Mouse (Mus musculus) lung, adult 2 months (tissue): ENCODE data around the gene Rora. TPM values are rescaled to one million over a fixed set of nuclear protein-coding genes. Genes with fewer than 3 reads are reported as not detected.

Experiments
- DNase-seq: peaks from one replicate; pipeline ENCODE4 v3.0.0; 2022
- H3K4me1 ChIP-seq: fragments of 200-500 bp; 2 replicates; pipeline ENCODE4 v1.6.1; 2011; ENCODE audit warnings: low read length; ENCODE audit not compliant: control insufficient read depth, insufficient read depth
- H3K4me3 ChIP-seq: fragments of 200-500 bp; replicated peaks from 2 replicates; pipeline ENCODE3; 2011; ENCODE audit warnings: low read depth, mild to moderate bottlenecking, control low read depth, low read length; ENCODE audit errors: extremely low read depth
- CTCF ChIP-seq: fragments of 200-500 bp; IDR thresholded peaks from 2 replicates; pipeline ENCODE4 v1.5.1; 2011; ENCODE audit warnings: mild to moderate bottlenecking, low read length, control low read depth; ENCODE audit not compliant: insufficient read depth
- POLR2A ChIP-seq: fragments of 200-500 bp; IDR thresholded peaks from 2 replicates; pipeline ENCODE4 v1.6.1; 2011; ENCODE audit warnings: low read depth, mild to moderate bottlenecking, control low read depth, low read length, borderline replicate concordance; ENCODE audit errors: extremely low read depth
- WGBS: fragments of 180-500 bp; shearing (Covaris S2); methylation state at CpG from one replicate; pipeline ENCODE4 v1.1.7; 2018; 5-methylcytosine and 5-hydroxymethylcytosine counted together
- polyA plus RNA-seq: library from polyadenylated mRNA; depleted of rRNA; stranded (reverse); fragments of >200 nt; gene quantifications from 2 replicates; pipeline ENCODE4 v1.2.3, GENCODE M21; 2012

Rora gene
- polyA plus RNA-seq, 1 experiment: 17.8 TPM

DNA sequence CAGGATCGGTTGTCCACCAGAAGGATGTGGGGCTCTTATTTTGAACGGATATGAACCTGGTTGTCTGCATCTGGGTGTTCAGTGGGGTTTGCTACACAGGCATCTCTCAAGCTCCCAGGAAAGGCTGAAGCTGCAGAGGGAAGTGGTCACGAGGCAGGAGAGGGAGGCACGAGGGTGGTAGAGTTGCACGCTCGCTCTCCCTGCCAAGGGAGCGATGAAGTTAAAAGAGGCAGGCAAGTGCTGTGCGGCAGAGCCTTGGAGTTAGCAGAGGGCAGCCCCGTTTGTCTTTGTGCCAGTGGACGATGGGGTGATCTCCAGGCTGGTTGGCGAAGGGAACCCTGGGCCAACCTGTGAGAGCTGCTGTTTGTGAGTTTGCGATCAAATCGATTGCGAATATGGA lies 496.6 kb downstream of the Rora start:
- DNase-seq: no peak
- no peak for TF ChIP-seq CTCF
- TF ChIP-seq POLR2A: no peak
- Histone ChIP-seq H3K4me1 (0 out of 2 replicates have a peak, but pooled peaks cover 3% of the 10 kb centered on the region), H3K4me3 (no peak overlapping the region)
- 59% methylated on average over 14 of the region's 14 CpGs for WGBS

DNA sequence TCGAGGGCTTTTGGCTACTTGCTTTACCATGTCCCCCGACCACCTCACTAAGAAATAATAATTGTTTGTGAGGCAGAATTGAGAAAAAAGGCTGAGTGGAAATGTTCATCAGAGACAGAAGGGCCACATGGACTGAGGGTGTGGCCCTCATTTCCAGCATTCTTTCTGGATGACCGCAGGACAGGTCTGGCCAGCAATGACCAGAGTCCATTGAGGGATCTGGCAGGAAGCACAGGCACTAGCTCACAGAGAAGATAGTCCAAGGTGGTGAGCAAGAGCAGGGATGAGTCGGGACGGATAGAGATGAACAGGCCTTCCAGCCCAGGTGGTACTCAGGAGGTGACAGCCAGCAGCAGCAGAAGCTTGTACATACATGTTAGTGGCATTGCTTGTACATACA lies 501.1 kb downstream of the Rora start:
- no peak for TF ChIP-seq POLR2A
- no peak for TF ChIP-seq CTCF
- WGBS: 82% methylated on average over 5 of the region's 5 CpGs
- DNase-seq: no peak
- H3K4me3 ChIP-seq: no peak overlapping the region
- 0 out of 2 replicates have a peak, but pooled peaks cover 3% of the 10 kb centered on the region for H3K4me1 ChIP-seq

DNA sequence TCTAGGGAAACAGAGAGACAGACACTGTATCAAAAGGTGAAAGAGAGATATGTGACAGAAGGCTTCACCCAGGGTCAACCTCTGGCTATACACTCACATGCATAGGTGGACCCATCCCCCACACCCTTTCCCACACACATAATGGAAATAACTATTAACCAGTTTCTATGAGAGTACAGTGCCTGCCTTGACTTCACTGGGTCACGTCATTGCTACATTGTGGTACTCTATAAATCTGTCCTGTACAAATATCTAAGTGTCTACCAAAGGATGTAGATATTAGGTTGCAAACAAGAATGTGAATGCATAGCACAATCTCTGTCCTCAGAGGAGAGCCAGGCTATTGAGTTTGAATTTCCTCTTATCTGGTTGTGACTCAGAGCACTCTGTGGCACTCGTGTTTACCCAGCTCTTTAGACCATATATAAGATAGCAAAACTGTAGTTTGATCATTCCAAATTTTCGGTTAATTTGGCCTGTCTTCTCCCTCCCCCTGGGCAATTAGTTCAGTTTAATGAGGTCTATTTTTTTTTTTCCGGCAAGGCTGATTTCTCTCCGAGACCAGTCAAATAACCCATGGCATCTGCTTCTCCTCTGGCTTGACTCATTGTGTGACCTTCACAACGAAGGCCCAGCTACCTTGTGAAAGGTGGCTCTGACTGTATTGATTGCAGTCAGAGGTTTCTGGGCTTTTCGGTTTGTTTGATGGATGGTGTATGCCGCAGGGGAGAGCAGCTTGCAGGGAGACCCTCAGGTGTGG lies 502.4 kb downstream of the Rora start:
- H3K4me3 ChIP-seq: no peak overlapping the region
- 66% methylated on average over 8 of the region's 8 CpGs for WGBS
- TF ChIP-seq POLR2A (no peak), CTCF (no peak)
- H3K4me1 ChIP-seq: 0 out of 2 replicates have a peak, but pooled peaks cover under 1% of the 10 kb centered on the region
- DNase-seq: no peak

DNA sequence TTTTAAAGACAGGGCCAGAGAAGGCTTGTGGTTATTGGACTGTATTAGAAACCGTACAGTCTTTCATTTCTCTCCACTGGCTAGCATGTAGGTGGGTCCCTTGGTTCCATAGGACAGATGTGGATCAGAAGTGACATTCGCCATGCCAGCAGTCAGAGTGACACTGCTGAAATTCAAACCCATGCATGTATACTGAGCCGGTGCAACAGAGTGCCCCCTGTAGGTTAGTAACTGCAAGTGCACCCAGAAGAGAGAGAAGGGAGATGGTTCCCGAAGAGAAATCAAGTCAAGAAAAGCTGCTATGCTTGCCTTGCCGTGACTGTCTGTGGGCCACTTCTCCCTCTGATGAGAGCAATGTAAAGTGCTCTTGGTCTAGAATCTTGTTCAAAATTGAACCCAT lies 507.2 kb downstream of the Rora start:
- Histone ChIP-seq H3K4me1 (no peaks in the 10 kb centered on the region), H3K4me3 (no peak overlapping the region)
- no peak for TF ChIP-seq CTCF
- TF ChIP-seq POLR2A: no peak
- 91% methylated on average over 5 of the region's 5 CpGs for WGBS
- DNase-seq: no peak

DNA sequence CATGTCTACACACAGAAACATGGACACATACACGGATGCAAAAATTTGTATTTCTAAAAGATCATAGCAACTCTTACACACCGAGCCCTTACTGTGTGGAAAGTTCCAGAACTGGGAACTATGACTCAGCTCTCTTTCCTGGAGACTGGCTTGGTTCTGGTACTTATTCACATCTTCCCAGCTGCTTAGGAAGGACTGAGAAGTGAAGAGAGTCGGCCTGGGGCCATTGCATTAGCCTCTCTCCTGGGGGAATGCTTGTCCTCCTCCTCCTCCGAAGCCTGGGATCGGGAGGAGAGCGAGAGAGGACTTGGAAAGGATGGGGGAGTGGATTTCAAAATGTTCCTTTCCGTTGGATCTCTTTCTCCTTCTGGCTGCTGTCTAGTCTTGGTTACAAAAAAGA lies 511.1 kb downstream of the Rora start:
- Histone ChIP-seq H3K4me3 (no peak overlapping the region), H3K4me1 (no peaks in the 10 kb centered on the region; the same call in 1 of the 2 replicates)
- TF ChIP-seq POLR2A: no peak
- TF ChIP-seq CTCF: no peak
- no peak for DNase-seq
- WGBS: 56% methylated on average over 7 of the region's 7 CpGs

DNA sequence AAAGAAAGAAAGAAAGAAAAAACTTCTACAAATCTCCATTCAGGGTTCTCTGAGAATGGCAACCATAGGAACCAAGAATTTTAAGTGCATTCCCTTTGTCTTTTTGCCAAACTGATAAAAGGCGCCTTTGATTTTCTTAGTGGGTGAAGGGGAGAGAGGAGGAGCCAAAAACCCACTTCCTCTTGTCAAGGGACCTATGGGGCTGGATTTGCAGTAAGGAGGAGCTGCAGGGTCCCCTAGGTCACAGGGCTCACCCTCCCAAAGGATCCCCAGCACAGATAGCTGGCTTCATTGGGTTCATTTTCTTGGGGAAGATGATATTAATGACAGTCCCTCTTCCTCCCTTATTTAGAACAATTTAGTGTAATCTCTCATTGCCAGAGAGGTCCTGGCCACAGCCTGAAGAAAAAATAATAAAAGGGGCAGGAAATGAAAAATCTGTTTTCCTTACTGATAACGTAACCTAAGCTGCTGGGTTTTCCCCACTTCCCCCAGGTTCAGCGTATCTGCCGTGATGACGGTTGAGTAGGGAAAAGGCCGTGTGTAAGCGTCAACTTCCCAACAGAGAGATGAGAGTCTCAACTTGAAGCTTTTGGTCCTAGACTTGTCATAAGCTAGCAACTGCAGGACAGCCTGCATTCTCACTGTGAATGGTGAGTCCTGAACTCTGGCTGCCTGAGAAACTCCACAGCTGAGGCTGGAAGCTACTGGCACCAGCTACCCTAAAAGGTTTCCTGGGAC lies 511.7 kb downstream of the Rora start:
- 46% methylated on average over 7 of the region's 7 CpGs for WGBS
- DNase-seq: no peak

DNA sequence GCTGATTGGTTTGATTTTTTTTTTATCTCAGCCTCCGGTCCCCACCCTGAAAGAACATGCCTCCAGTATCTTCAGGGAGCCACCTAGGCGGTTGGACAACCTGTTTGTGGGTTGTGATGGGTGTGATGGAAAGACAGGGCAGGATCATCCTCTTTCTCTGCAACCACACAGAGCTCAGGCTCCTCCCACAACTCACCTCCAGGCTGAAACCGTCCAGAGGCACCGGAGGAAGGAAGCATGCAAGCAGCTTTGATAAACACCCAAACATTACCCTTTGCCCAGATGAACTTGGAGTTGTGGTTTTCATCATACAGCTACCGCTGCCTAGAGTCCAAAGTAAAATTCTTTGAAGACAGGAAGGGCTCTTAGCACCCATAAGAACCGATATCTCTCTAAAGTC lies 520.5 kb downstream of the Rora start:
- no peak overlapping the region for H3K4me3 ChIP-seq
- H3K4me1 ChIP-seq: peaks cover 3% of the 10 kb centered on the region; the same call in 1 of the 2 replicates
- 51% methylated on average over 6 of the region's 6 CpGs for WGBS
- no peak for TF ChIP-seq CTCF
- no peak for TF ChIP-seq POLR2A
- DNase-seq: no peak

More for the DNA sequence above, 511.7 kb downstream of the Rora start:
- TF ChIP-seq POLR2A: no peak
- TF ChIP-seq CTCF: no peak
- Histone ChIP-seq H3K4me3 (no peak overlapping the region), H3K4me1 (no peaks in the 10 kb centered on the region; the same call in 1 of the 2 replicates)

DNA sequence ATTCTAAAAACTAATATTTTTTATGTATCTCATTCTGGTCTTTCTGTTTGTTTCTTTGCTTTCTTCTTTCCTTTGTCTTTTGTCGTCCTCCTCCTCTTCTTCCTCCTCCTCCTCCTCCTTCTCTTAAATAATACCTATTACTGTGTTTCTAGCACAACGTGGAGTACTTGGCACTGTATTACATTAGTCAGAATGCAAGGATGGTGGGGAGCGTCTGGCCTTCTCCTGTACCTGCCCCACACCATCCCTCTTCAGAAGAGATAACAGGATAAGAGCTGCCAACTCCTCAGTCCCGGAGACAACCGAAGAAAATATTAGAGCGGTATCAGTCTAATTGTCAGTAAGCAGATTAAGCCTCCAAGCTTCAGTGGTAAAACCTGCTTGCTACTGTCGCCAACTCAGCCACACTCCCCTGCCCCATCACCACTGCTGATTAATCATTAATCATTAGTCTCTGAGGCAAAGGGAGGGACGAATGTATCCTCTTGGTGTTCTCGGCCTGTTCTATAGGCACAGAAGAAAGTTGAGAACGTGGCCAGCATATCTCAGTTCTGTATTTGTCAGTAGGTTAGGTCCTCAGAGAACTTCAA lies 521.0 kb downstream of the Rora start:
- no peak for TF ChIP-seq CTCF
- TF ChIP-seq POLR2A: no peak
- DNase-seq: no peak
- Histone ChIP-seq H3K4me1 (peaks cover 3% of the 10 kb centered on the region; the same call in 1 of the 2 replicates), H3K4me3 (no peak overlapping the region)
- 63% methylated on average over 10 of the region's 10 CpGs for WGBS

DNA sequence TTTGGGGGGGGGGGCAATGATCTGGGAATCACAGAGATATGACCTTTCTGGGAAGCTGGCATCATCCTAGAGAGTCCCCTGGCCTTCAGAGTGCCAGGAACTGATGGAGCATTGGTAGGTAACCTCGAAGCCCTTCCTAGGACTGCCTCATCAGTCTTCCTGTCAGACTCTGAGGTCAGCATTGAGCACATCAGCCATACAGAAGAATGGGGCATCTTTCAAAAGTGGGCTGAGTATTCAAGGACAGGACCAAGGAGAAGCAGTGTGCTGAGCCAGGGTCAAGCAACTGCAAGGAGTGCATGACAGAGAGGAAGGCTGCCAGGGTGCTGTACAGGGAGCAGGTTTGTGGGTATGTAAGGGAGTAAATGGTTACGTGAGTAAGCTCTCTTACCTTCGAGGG lies 523.4 kb downstream of the Rora start:
- TF ChIP-seq CTCF: no peak
- no peak for TF ChIP-seq POLR2A
- Histone ChIP-seq H3K4me3 (no peak overlapping the region), H3K4me1 (peaks cover 3% of the 10 kb centered on the region; the same call in 1 of the 2 replicates)
- 75% methylated on average over 3 of the region's 3 CpGs for WGBS
- DNase-seq: no peak
